16 mouse cellular contexts compared by ENCODE assay signal in genomic region chr11:118891516-118891915, GRCm38 (mm10). TPM values are rescaled to one million over a fixed set of nuclear protein-coding genes. Genes with fewer than 3 reads are reported as not detected.
DNase-seq lines count a peak whose midpoint lies in the region; ATAC-seq and TF ChIP-seq lines count a peak whose summit lies in the region.
"Had no signal": no experiment of that assay in that cellular context is flagged by ENCODE, and none has a peak within 500 bp of the region (broad histone marks: within the 10 kb centered on the region; RNA-seq: fewer than 3 reads in every experiment).

No protein-coding gene starts in this region.

- peak overlapping the region; percentile 69 for H3K27ac ChIP-seq in layer of hippocampus, adult 2 months
- peak overlapping the region; percentile 89 for H3K27ac ChIP-seq in hindbrain, embryonic 13.5 days
- H3K27ac ChIP-seq in neural tube, embryonic 14.5 days (ENCODE audit: low read depth, low read length): peak overlapping the region; percentile 81
- H3K27ac ChIP-seq: embryonic facial prominence, embryonic 15.5 days; heart, adult 2 months had no signal

- H3K4me1 ChIP-seq in hindbrain, embryonic 13.5 days (replicated peaks): peaks cover 45% of the 10 kb centered on the region
- H3K4me1 ChIP-seq in neural tube, embryonic 14.5 days (ENCODE audit: control insufficient read depth, insufficient read depth, low read length): peaks cover 21% of the 10 kb centered on the region; the same call in 1 of the 2 replicates
- H3K4me1 ChIP-seq: embryonic facial prominence, embryonic 15.5 days had no signal

- no peaks in the 10 kb centered on the region for H3K36me3 ChIP-seq in hindbrain, embryonic 13.5 days
- H3K36me3 ChIP-seq in neural tube, embryonic 14.5 days (ENCODE audit: control insufficient read depth, insufficient read depth, low read length): no peaks in the 10 kb centered on the region
- H3K36me3 ChIP-seq: embryonic facial prominence, embryonic 15.5 days had no signal

- 75% methylated on average over 15 of the region's 15 CpGs for WGBS in hindbrain, embryonic 13.5 days
- 82% methylated on average over 15 of the region's 15 CpGs for WGBS in neural tube, embryonic 14.5 days

- no peak for DNase-seq in layer of hippocampus, adult 2 months (ENCODE audit: low spot score in 2 of 2)
- DNase-seq in layer of hippocampus, postnatal 25 days (ENCODE audit: extremely low spot score in 1 of 2, low spot score in 1 of 2): no peak
- DNase-seq in cerebellum, adult 9-11 months: peak; percentile 99
- DNase-seq in thymus, postnatal 36 days: no peak
- no peak for DNase-seq in gastrocnemius, adult 8-10 months (ENCODE audit: low spot score in 2 of 2)
- DNase-seq: adrenal gland, postnatal 36 days; B cell, adult 2 months; heart, adult 2 months; heart, postnatal 14 days had no signal

- H3K9me3 ChIP-seq in hindbrain, embryonic 13.5 days: no peaks in the 10 kb centered on the region
- no peaks in the 10 kb centered on the region for H3K9me3 ChIP-seq in neural tube, embryonic 14.5 days (ENCODE audit: control insufficient read depth, low read length)
- H3K9me3 ChIP-seq: embryonic facial prominence, embryonic 15.5 days had no signal

- no peak for ATAC-seq in hindbrain, embryonic 13.5 days (ENCODE audit: low FRiP score)
- ATAC-seq in neural tube, embryonic 14.5 days (ENCODE audit: low read depth): no peak
- ATAC-seq in megakaryocyte-erythroid progenitor cell, adult 5-6 weeks (replicated peaks; ENCODE audit: low FRiP score, low TSS enrichment, poor library complexity, severe bottlenecking): no peak
- ATAC-seq: intestine, postnatal 0 days had no signal

- H3K4me3 ChIP-seq in layer of hippocampus, adult 2 months: no peak overlapping the region
- H3K4me3 ChIP-seq in hindbrain, embryonic 13.5 days: no peak overlapping the region
- H3K4me3 ChIP-seq in neural tube, embryonic 14.5 days (ENCODE audit: low read depth, low read length): no peak overlapping the region
- H3K4me3 ChIP-seq: embryonic facial prominence, embryonic 15.5 days; heart, adult 2 months had no signal

- no peak overlapping the region for H3K9ac ChIP-seq in hindbrain, embryonic 13.5 days
- H3K9ac ChIP-seq in neural tube, embryonic 14.5 days (replicated peaks; ENCODE audit: low read depth, low read length): peak overlapping the region; percentile 25; the same call in 1 of the 2 replicates
- H3K9ac ChIP-seq: embryonic facial prominence, embryonic 15.5 days had no signal

- no peak overlapping the region for H3K4me2 ChIP-seq in hindbrain, embryonic 13.5 days
- H3K4me2 ChIP-seq in neural tube, embryonic 14.5 days (ENCODE audit: low read depth, low read length): no peak overlapping the region
- H3K4me2 ChIP-seq: embryonic facial prominence, embryonic 15.5 days; liver, embryonic 11.5 days had no signal

- H3K27me3 ChIP-seq in hindbrain, embryonic 13.5 days: no peaks in the 10 kb centered on the region
- no peaks in the 10 kb centered on the region for H3K27me3 ChIP-seq in neural tube, embryonic 14.5 days (ENCODE audit: control insufficient read depth, insufficient read depth, low read length)
- H3K27me3 ChIP-seq: embryonic facial prominence, embryonic 15.5 days had no signal

- no peak for TF ChIP-seq CTCF in layer of hippocampus, adult 2 months (conservative IDR thresholded peaks at IDR 0.05)

RNA-seq across cellular contexts. Expression of gene Rbfox3, which starts 19.9 kb away (rescaled TPM):
- 100 to 1,000 TPM; 276 to 303 TPM for total RNA-seq in layer of hippocampus, adult 2 months (2021)
- 100 to 1,000 TPM; 266 to 285 TPM for total RNA-seq in layer of hippocampus, postnatal 25 days (2021)
- polyA plus RNA-seq in hindbrain, embryonic 13.5 days (2015; fragmentation: Nextera tagmentation; extraction: Ambion mirVana): 54.3 and 55.2 TPM in 2 replicates
- polyA plus RNA-seq in neural tube, embryonic 14.5 days (2014; fragmentation: Nextera tagmentation; extraction: Ambion mirVana): 81.9 and 82.7 TPM in 2 replicates
- total RNA-seq in gastrocnemius, adult 8-10 months (2022): under 1 TPM in 1 of 4 experiments, not detected in 3; 0.20 TPM
- not detected in 2 replicates for total RNA-seq in megakaryocyte-erythroid progenitor cell, adult 5-6 weeks (2014; fragmentation: Nextera tagmentation)
- total RNA-seq in megakaryocyte-erythroid progenitor cell, adult 5-6 weeks (2017): not detected in 2 replicates
- total RNA-seq: common myeloid progenitor, adult 5-6 weeks had no signal
- polyA plus RNA-seq: heart, adult 2 months had no signal

Comparison
In these comparisons a context has a peak if more than half of its experiments do, and no peak if none do; other contexts are left out.
1. RNA of gene Rbfox3, which starts 19.9 kb away (total RNA-seq): 276 to 303 TPM in layer of hippocampus, adult 2 months and 266 to 285 TPM in layer of hippocampus, postnatal 25 days; 0.20 TPM in gastrocnemius, adult 8-10 months and not detected in megakaryocyte-erythroid progenitor cell, adult 5-6 weeks; every median in the first group is over 100 times any median in the second.
2. Peak in every context shown above with its lines, with median percentiles within 50 percentile points of each other: H3K27ac ChIP-seq.